Mouse (Mus musculus): ENCODE data around the gene Snx18.

DNA sequence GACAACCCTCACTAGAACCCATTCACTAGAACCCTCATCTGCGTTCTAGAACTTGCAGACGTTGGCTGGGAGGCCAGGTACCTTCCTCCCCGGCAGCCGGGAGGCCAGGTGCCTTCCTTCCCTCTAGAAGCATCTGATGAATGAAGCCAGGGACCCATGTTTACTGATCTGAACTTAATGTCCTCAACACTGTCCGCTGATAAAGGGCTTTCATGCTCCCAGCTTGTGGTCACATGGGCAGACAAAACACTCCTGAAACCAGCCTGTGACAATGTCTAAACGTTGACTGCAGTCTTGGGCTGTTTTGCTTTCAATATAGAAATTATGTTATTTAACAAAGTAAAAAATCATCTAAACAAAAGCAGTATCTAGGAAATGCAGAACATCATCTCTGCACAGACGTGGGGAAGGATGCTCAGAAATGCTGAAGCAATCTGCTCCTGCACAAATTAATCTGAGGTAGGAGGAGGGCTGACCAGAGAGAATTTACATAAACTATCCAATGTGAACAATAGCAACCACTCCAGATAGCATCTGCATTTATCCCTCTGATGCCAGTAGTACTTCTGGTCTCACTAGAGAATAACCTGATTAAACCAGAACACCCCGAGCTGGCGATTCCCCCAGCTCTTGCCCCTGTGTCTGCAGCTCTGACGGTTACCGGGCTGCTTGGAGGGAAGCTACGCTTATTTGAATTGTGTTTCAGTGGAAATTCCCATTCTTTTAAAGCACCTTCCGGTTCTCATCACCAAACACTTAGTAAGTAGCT is 7.4 kb downstream of the Snx18 start:
- TF ChIP-seq POLR2A (IDR thresholded peaks at IDR 0.05; ENCODE audit: insufficient read depth, low read length), result no peak
- TF ChIP-seq CTCF (IDR thresholded peaks at IDR 0.05; ENCODE audit: low read depth, low read length), result no peak
- TF ChIP-seq EP300 (IDR thresholded peaks at IDR 0.05; ENCODE audit: insufficient read depth, low read depth, low read length), result no peak

Measured in ES-Bruce4 (cell line).